Mouse (Mus musculus) testis, adult 10 weeks (tissue): Measurements from ENCODE around the gene Pcp4l1. TPM values are rescaled to one million over a fixed set of nuclear protein-coding genes. Genes with fewer than 3 reads are reported as not detected.

Experiments
- polyA plus RNA-seq: library from polyadenylated mRNA; stranded (reverse); fragments of 350-450 nt; fragmentation: Illumina TruSeq; extraction: RNeasy Lipid Tissue Mini Kit (QIAGEN cat#74804); gene quantifications from one replicate; pipeline ENCODE4 v1.2.3, GENCODE M21; 2014; ENCODE audit warnings: low read depth, low replicate concordance

Pcp4l1 gene
- polyA plus RNA-seq = 3.0 TPM

DNA sequence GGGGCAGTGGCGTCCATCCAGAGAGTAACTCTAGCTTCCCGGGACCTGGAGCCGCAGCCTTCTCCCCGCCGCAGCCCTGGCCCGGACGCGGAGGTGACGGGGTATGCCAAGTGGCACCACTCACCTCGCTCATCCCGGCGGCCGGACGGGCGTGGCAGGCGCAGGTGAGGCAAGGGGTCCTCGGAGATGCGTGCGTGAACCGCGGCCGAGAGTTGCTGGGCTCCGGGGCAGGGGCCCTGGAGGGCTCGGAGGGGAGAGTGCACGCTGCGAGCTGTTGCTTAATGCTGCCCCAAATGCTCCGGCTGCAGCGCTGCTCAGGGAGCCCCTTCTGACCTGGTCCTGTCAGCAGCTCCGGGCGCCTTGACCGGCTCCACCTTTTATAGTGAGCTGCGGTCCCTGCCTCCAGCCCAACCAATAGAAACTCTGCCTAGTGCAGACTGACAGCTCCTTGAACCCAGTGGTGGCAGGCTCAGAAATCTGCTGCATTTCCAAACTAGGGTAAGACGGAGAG, at the start of gene Pcp4l1:
Gene Pcp4l1 (minus strand): TSS at position 382 of the 511 bp plus-strand sequence.

DNA sequence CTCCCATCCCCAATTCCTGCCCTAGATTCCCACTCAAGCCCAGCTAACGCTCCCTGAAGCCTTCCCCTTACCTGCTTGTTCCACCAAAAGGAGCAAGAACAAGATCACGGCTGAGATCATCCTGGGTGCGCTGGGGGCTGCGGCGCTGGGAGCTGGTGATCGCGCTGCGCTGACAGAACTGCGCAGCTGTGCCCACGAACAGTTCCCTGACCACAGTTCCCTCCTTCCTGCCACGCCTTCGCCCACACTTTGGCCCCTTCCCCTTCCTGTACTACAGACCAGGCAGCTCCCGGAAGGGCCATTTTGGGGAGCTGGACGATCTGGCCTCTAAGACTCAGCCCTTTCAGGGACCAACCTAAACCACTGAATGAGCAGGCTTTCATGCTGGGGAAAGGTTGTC, 38.1 kb upstream of the Pcp4l1 start, which contains the start of gene Fcer1g:
Gene Fcer1g (minus strand): TSS at position 240 of the 400 bp plus-strand sequence.

DNA sequence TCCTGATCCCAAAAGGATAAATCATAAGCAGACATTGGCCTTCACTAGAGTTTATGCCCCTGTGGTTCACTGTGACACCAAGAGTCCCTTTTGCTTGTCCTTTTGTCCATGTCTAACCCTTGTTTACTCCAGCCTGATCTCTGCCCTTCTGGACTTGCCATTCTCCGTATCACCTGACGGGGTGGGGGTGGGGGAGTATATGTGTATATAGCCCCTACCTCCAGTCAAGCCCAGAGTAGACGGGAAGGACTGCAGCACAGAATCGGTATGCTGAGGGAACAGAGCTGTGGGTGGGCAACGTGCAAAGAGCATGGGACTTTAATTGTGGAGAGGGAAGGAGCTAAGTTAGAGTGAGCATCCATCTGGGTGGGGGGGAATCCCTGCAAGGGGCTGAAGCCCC, 28.8 kb upstream of the Pcp4l1 start, which contains the start of gene Apoa2:
Gene Apoa2 (plus strand): TSS at position 198 of the 400 bp plus-strand sequence.

DNA sequence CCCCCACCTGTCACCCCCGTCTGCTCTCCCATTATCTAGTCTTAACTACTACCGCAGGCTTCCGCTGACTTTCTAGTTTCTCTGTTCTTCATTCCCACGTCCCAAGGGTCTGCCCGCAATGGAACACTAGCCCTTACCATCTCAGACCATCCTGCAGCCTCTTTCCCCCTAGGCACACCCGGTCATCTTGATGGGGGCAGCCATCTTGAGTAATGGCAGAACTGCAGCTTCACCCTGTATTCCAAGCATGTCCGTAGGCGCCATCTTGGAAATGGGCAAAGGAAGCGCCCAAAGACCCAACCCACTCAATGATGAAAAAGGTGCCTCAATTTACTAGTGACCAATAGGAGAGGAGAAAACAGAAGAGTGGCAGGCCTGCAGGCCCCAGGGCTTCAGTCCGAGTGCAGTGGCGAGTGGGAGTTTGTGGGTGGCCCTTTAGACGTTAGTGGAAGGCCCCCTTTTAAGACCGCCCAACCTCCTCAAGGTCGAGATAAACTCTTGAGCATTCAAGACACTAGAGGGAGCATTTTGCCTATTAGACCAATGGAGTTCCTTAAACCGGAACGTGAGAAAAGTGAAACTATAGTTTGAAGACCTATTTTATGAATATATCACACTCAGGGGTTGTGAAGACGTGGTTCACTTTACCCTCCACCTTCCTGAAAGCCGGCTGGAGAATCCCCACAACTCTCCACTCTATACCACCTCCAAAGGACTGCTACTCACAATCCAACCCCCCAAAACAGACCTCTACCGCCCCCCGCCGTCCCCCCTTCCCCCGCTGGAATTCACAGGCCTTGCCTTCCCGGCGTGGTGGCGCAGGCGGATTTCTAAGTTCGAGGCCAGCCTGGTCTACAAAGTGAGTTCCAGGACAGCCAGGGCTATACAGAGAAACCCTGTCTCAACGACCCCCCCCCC, 26.4 kb upstream of the Pcp4l1 start, which contains the start of gene Tomm40l:
Gene Tomm40l (minus strand): TSS at position 277 of the 918 bp plus-strand sequence.

DNA sequence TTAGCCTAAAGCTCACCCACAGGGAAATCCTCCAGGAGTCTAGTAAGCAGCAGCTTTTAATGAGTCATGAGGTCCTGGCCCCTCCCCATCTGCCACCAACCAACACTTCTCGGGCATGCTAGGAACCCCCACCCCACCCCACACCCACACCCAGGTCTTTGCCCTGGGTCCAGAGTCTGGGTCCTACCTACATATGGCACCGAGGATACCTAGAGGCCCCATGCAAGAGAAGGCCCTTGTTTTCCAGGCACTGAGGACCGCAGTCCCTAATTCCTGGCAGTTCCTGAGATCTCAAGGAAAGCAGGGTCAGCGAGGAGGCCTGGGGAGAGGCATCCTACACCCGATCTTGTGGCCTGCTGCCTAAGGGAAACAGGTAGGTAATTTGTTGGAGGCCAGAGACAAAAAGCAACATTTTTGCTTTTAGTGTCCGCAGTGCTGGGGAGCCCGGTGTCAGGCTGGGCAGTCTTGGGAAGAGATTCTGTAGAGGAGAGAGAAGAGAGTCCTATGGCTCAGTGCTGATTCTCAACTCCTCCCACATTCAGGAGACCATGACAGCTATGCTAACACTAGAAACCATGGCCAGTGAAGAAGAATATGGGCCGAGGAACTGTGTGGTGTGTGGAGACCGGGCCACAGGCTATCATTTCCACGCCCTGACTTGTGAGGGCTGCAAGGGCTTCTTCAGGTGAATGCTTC, 17.9 kb upstream of the Pcp4l1 start, which contains the start of gene Nr1i3:
Gene Nr1i3 (plus strand): TSS at position 170 of the 696 bp plus-strand sequence.

GRCm38 (mm10) chr1:171149974-171150760, 45.9 kb downstream of the Pcp4l1 start, which contains the start of the genes Sdhc and Mpz:
Gene Sdhc (minus strand): TSS chr1:171150603.
Gene Mpz (plus strand): TSS chr1:171150711.

Other genes with a start within 250 kb of the Pcp4l1 start
- gene Fcgr2b, start 219.7 kb downstream of the Pcp4l1 start, polyA plus RNA-seq = 11.1 TPM
- gene Fcgr4, start 177.3 kb downstream of the Pcp4l1 start, polyA plus RNA-seq = not detected
- 24.2 TPM for gene Fcgr3, start 131.3 kb downstream of the Pcp4l1 start, polyA plus RNA-seq
- gene Cfap126, start 82.3 kb downstream of the Pcp4l1 start, polyA plus RNA-seq = 111 TPM
- gene Sdhc, start 45.7 kb downstream of the Pcp4l1 start, polyA plus RNA-seq = 19.0 TPM
- gene Mpz, start 45.6 kb downstream of the Pcp4l1 start, polyA plus RNA-seq = 0.17 TPM
- gene Nr1i3, start 17.7 kb upstream of the Pcp4l1 start, polyA plus RNA-seq = not detected
- 1.5 TPM for gene Tomm40l, start 26.2 kb upstream of the Pcp4l1 start, polyA plus RNA-seq
- gene Apoa2, start 28.8 kb upstream of the Pcp4l1 start, polyA plus RNA-seq = 1.5 TPM
- 7.2 TPM for gene Fcer1g, start 38.1 kb upstream of the Pcp4l1 start, polyA plus RNA-seq
- 0.15 TPM for gene Adamts4, start 54.2 kb upstream of the Pcp4l1 start, polyA plus RNA-seq
- gene Ndufs2, start 55.1 kb upstream of the Pcp4l1 start, polyA plus RNA-seq = 30.8 TPM
- gene B4galt3, start 74.1 kb upstream of the Pcp4l1 start, polyA plus RNA-seq = 3.2 TPM
- 0.87 TPM for gene Ppox, start 84.9 kb upstream of the Pcp4l1 start, polyA plus RNA-seq
- 16.5 TPM for gene Usp21, start 91.7 kb upstream of the Pcp4l1 start, polyA plus RNA-seq
- gene Ufc1, start 98.8 kb upstream of the Pcp4l1 start, polyA plus RNA-seq = 38.4 TPM
- 31.5 TPM for gene Dedd, start 132.9 kb upstream of the Pcp4l1 start, polyA plus RNA-seq
- 30.3 TPM for gene Nit1, start 149.4 kb upstream of the Pcp4l1 start, polyA plus RNA-seq
- 9.8 TPM for gene Pfdn2, start 149.4 kb upstream of the Pcp4l1 start, polyA plus RNA-seq
- 0.91 TPM for gene Klhdc9, start 164.5 kb upstream of the Pcp4l1 start, polyA plus RNA-seq
- gene Nectin4, start 173.8 kb upstream of the Pcp4l1 start, polyA plus RNA-seq = 0.74 TPM
- 10.2 TPM for gene Arhgap30, start 192.7 kb upstream of the Pcp4l1 start, polyA plus RNA-seq
- 1.4 TPM for gene Usf1, start 215.0 kb upstream of the Pcp4l1 start, polyA plus RNA-seq
- gene Tstd1, start 222.6 kb upstream of the Pcp4l1 start, polyA plus RNA-seq = not detected
- gene F11r, start 241.3 kb upstream of the Pcp4l1 start, polyA plus RNA-seq = 12.5 TPM